Mouse (Mus musculus): ENCODE measurements around the gene Ttc21b. TPM values are rescaled to one million over a fixed set of nuclear protein-coding genes. Genes with fewer than 3 reads are reported as not detected.

Gene Ttc21b
- polyA plus RNA-seq, 1 experiment, result 4.5 TPM

DNA sequence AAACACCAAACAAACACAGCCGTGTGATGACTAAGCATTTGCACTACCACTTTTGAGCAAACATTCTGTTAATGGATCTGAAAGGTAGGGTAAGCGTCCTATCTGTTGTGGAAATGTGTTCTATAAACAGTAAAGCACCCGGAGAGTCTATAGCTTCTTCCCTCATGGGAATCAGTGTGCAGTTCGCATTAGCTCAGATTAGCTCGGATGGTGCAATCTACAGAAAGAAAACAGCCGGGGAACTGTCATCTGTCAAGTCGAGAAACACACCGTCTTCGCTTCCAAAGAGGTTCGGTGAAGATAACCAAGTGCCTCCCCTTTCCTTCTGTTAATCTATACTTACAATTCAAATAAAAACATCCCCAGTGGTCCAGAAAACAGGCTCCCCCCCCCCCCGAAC, 85.7 kb downstream of the Ttc21b start:
- Histone ChIP-seq H3K79me3 (ENCODE audit: low read depth) (no peaks in the 10 kb centered on the region), H3K79me2 (ENCODE audit: control insufficient read depth, insufficient read depth) (no peaks in the 10 kb centered on the region), H3K36me3 (ENCODE audit: control insufficient read depth, insufficient read depth) (no peaks in the 10 kb centered on the region), H3ac (ENCODE audit: control insufficient read depth, insufficient read length, low read depth) (no peak overlapping the region), H3K4me3 (ENCODE audit: insufficient read depth, poor library complexity, severe bottlenecking) (no peak overlapping the region), H3K27me3 (ENCODE audit: control insufficient read depth, insufficient read depth, insufficient read length) (no peaks in the 10 kb centered on the region)
- no peak for TF ChIP-seq FOSL1 (IDR thresholded peaks at IDR 0.05; ENCODE audit: insufficient read depth, low read length, poor library complexity, severe bottlenecking)
- no peak for TF ChIP-seq MAX (IDR thresholded peaks at IDR 0.05)

DNA sequence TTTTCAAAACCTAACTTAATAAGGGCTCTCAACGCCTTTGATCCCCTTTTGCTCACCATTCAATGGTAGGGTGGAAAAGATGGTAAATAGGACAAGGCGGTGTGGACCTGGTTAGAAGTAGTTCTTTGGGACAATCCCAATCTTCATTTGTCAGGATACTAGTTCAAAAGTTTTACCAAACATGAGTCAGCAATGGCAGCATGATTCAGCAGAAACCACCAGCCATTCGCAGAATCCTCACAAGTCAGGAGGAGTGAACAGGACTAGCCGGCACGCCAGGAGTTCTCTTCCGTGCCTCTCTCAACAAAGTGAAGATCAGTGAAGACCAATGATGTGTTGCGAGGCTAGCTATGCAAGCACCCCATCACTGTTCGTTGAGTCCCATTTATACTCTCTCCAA, 91.4 kb downstream of the Ttc21b start:
- TF ChIP-seq MAX (IDR thresholded peaks at IDR 0.05) (no peak), CEBPB (IDR thresholded peaks at IDR 0.05; ENCODE audit: low read depth) (no peak), MYOG (IDR thresholded peaks at IDR 0.05; ENCODE audit: control insufficient read depth, extremely low read depth, insufficient read length) (no peak), USF1 (IDR thresholded peaks at IDR 0.05; ENCODE audit: low read depth) (no peak), MYOD1 (IDR thresholded peaks at IDR 0.05; ENCODE audit: control insufficient read depth, insufficient read length, low read depth) (no peak), FOSL1 (IDR thresholded peaks at IDR 0.05; ENCODE audit: insufficient read depth, low read length, poor library complexity, severe bottlenecking) (no peak), CTCF (IDR thresholded peaks at IDR 0.05; ENCODE audit: control insufficient read depth, insufficient read depth, insufficient read length) (no peak)
- H3K27me3 ChIP-seq (ENCODE audit: control insufficient read depth, insufficient read depth, insufficient read length), result no peaks in the 10 kb centered on the region
- H3K79me3 ChIP-seq (ENCODE audit: low read depth), result no peaks in the 10 kb centered on the region
- no peak overlapping the region for H3ac ChIP-seq (ENCODE audit: control insufficient read depth, insufficient read length, low read depth)
- no peaks in the 10 kb centered on the region for H3K36me3 ChIP-seq (ENCODE audit: control insufficient read depth, insufficient read depth)
- no peak overlapping the region for H3K4me3 ChIP-seq (ENCODE audit: insufficient read depth, poor library complexity, severe bottlenecking)
- no peaks in the 10 kb centered on the region for H3K79me2 ChIP-seq (ENCODE audit: control insufficient read depth, insufficient read depth)

DNA sequence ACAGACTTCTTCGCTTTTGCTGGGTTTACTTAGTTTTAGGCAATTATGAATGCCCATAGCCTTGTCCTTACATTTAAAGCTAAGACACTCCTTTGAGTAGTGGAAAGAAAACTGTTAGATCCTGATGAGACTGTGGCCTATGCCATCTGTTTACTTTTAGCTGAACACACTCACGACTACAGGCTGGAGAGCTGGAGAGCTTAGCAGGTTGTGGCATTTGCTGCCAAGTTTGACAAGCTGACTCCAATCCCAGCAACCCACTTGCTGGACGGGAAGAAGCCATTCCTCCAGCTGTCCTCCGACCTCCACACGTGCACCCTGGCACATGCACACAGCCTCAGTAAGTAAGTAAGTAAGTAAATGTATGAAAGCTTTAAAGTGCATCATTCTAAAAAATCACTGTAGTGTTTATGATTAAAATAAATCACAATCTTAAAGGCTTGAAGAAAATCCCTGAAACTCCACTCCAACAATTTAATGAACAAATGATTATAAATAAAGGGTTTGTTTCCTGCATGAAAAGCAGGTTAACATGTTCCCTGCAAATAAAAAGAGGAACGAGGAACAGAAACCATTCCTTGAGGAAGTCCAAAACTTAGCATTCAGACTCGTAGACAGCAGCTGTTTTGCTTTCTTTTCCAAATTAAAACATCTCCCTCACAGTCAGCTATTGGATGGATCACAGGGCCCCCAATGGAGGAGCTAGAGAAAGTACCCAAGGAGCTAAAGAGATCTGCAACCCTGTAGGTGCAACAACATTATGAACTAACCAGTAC, 98.1 kb downstream of the Ttc21b start:
- H3K4me3 ChIP-seq (ENCODE audit: insufficient read depth, poor library complexity, severe bottlenecking), result no peak overlapping the region
- TF ChIP-seq MAX (IDR thresholded peaks at IDR 0.05), result no peak
- no peak for TF ChIP-seq FOSL1 (IDR thresholded peaks at IDR 0.05; ENCODE audit: insufficient read depth, low read length, poor library complexity, severe bottlenecking)
- TF ChIP-seq CEBPB (IDR thresholded peaks at IDR 0.05; ENCODE audit: low read depth), result no peak
- no peak for TF ChIP-seq MYOG (IDR thresholded peaks at IDR 0.05; ENCODE audit: control insufficient read depth, extremely low read depth, insufficient read length)
- no peak for TF ChIP-seq CTCF (IDR thresholded peaks at IDR 0.05; ENCODE audit: control insufficient read depth, insufficient read depth, insufficient read length)
- no peak for TF ChIP-seq USF1 (IDR thresholded peaks at IDR 0.05; ENCODE audit: low read depth)
- TF ChIP-seq MYOD1 (IDR thresholded peaks at IDR 0.05; ENCODE audit: control insufficient read depth, insufficient read length, low read depth), result no peak
- no peak overlapping the region for H3ac ChIP-seq (ENCODE audit: control insufficient read depth, insufficient read length, low read depth)
- H3K36me3 ChIP-seq (ENCODE audit: control insufficient read depth, insufficient read depth), result no peaks in the 10 kb centered on the region
- H3K79me3 ChIP-seq (ENCODE audit: low read depth), result no peaks in the 10 kb centered on the region
- H3K27me3 ChIP-seq (ENCODE audit: control insufficient read depth, insufficient read depth, insufficient read length), result no peaks in the 10 kb centered on the region
- no peaks in the 10 kb centered on the region for H3K79me2 ChIP-seq (ENCODE audit: control insufficient read depth, insufficient read depth)

DNA sequence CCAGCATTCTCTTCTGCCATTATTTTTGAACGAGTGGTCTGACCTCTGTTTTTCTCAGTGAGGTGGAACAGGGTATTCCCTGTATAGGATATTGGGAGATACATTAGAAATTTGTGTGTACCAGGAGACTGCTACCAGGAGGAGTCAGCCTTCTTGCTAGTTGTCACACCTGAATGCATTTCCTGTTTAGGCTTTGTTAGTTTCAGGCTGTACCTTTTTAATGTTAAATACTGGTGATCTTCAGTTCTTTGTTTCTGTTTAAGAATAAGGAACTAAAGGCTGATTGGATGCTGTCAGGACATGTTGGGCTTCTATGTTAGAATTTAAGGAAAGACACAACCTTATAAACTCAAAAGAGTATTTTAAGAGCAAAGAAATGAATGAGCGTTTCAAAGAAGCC, 105.0 kb downstream of the Ttc21b start:
- no peak overlapping the region for H3K4me3 ChIP-seq (ENCODE audit: insufficient read depth, poor library complexity, severe bottlenecking)
- no peak for TF ChIP-seq MYOD1 (IDR thresholded peaks at IDR 0.05; ENCODE audit: control insufficient read depth, insufficient read length, low read depth)
- no peak for TF ChIP-seq USF1 (IDR thresholded peaks at IDR 0.05; ENCODE audit: low read depth)
- no peak for TF ChIP-seq MYOG (IDR thresholded peaks at IDR 0.05; ENCODE audit: control insufficient read depth, extremely low read depth, insufficient read length)
- TF ChIP-seq MAX (IDR thresholded peaks at IDR 0.05), result no peak
- TF ChIP-seq CEBPB (IDR thresholded peaks at IDR 0.05; ENCODE audit: low read depth), result no peak
- TF ChIP-seq FOSL1 (IDR thresholded peaks at IDR 0.05; ENCODE audit: insufficient read depth, low read length, poor library complexity, severe bottlenecking), result no peak
- TF ChIP-seq CTCF (IDR thresholded peaks at IDR 0.05; ENCODE audit: control insufficient read depth, insufficient read depth, insufficient read length), result no peak
- H3K36me3 ChIP-seq (ENCODE audit: control insufficient read depth, insufficient read depth), result no peaks in the 10 kb centered on the region

DNA sequence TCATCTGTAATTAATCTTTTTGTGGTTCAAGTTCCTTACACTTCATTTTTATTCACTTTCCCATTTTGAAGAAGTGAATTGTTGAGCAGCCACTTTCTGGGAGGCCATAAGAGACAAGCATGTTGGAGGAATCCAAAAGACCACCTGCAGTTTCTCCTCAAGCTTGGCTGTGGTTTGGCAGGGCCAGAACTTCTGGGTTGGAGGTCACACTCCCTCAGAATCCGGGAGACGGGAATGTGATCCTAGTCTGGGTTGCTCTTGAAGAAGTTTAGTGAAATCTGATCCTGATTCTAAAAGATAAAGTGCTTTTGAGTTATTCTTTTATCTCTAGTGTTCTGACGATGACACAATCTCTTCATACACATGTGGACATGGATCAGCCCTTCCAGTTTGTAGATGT, 105.9 kb downstream of the Ttc21b start:
- no peak overlapping the region for H3ac ChIP-seq (ENCODE audit: control insufficient read depth, insufficient read length, low read depth)
- H3K27me3 ChIP-seq (ENCODE audit: control insufficient read depth, insufficient read depth, insufficient read length), result no peaks in the 10 kb centered on the region
- no peaks in the 10 kb centered on the region for H3K79me2 ChIP-seq (ENCODE audit: control insufficient read depth, insufficient read depth)
- no peak overlapping the region for H3K4me3 ChIP-seq (ENCODE audit: insufficient read depth, poor library complexity, severe bottlenecking)
- no peaks in the 10 kb centered on the region for H3K79me3 ChIP-seq (ENCODE audit: low read depth)
- no peaks in the 10 kb centered on the region for H3K36me3 ChIP-seq (ENCODE audit: control insufficient read depth, insufficient read depth)
- TF ChIP-seq CEBPB (IDR thresholded peaks at IDR 0.05; ENCODE audit: low read depth) (no peak), MAX (IDR thresholded peaks at IDR 0.05) (no peak), MYOD1 (IDR thresholded peaks at IDR 0.05; ENCODE audit: control insufficient read depth, insufficient read length, low read depth) (no peak), USF1 (IDR thresholded peaks at IDR 0.05; ENCODE audit: low read depth) (no peak), MYOG (IDR thresholded peaks at IDR 0.05; ENCODE audit: control insufficient read depth, extremely low read depth, insufficient read length) (no peak), CTCF (IDR thresholded peaks at IDR 0.05; ENCODE audit: control insufficient read depth, insufficient read depth, insufficient read length) (no peak), FOSL1 (IDR thresholded peaks at IDR 0.05; ENCODE audit: insufficient read depth, low read length, poor library complexity, severe bottlenecking) (no peak)

More for the DNA sequence above, 105.0 kb downstream of the Ttc21b start:
- Histone ChIP-seq H3K27me3 (ENCODE audit: control insufficient read depth, insufficient read depth, insufficient read length) (no peaks in the 10 kb centered on the region), H3K79me3 (ENCODE audit: low read depth) (no peaks in the 10 kb centered on the region), H3K79me2 (ENCODE audit: control insufficient read depth, insufficient read depth) (no peaks in the 10 kb centered on the region), H3ac (ENCODE audit: control insufficient read depth, insufficient read length, low read depth) (no peak overlapping the region)

Measured in C2C12 (cell line).